In genomic region chr4:114515330-114515771, GRCm38 (mm10) we compare ENCODE assay signal across 10 mouse cellular contexts.
DNase-seq lines count a peak whose midpoint lies in the region; ATAC-seq and TF ChIP-seq lines count a peak whose summit lies in the region.
"Had no signal": no experiment of that assay in that cellular context is flagged by ENCODE, and none has a peak within 500 bp of the region (broad histone marks: within the 10 kb centered on the region; RNA-seq: fewer than 3 reads in every experiment).

No protein-coding gene starts in this region.

- H3K27me3 ChIP-seq in hindbrain, embryonic 15.5 days: no peaks in the 10 kb centered on the region
- no peaks in the 10 kb centered on the region for H3K27me3 ChIP-seq in hindbrain, postnatal 0 days (ENCODE audit: insufficient read depth, low read length)
- H3K27me3 ChIP-seq in lung, embryonic 16.5 days (ENCODE audit: control insufficient read depth, insufficient read depth, low read depth, low read length): no peaks in the 10 kb centered on the region
- no peaks in the 10 kb centered on the region for H3K27me3 ChIP-seq in embryonic facial prominence, embryonic 12.5 days
- H3K27me3 ChIP-seq in heart, embryonic 16.5 days (ENCODE audit: control insufficient read depth, insufficient read depth, low read length): no peaks in the 10 kb centered on the region
- H3K27me3 ChIP-seq in liver, embryonic 12.5 days (replicated peaks): no peaks in the 10 kb centered on the region

- H3K27ac ChIP-seq in hindbrain, embryonic 15.5 days (replicated peaks): 0 out of 2 replicates have a peak overlapping the region, but pooled peaks have one; percentile 26
- H3K27ac ChIP-seq in hindbrain, postnatal 0 days: no peak overlapping the region
- no peak overlapping the region; the same call in 1 of the 2 replicates for H3K27ac ChIP-seq in lung, embryonic 16.5 days (ENCODE audit: low read length)
- H3K27ac ChIP-seq in embryonic facial prominence, embryonic 12.5 days: peak overlapping the region; percentile 64
- H3K27ac ChIP-seq in heart, embryonic 16.5 days (ENCODE audit: low read length): peak overlapping the region; percentile 62
- H3K27ac ChIP-seq in liver, embryonic 12.5 days: no peak overlapping the region

- no peaks in the 10 kb centered on the region for H3K36me3 ChIP-seq in hindbrain, embryonic 15.5 days
- no peaks in the 10 kb centered on the region for H3K36me3 ChIP-seq in hindbrain, postnatal 0 days (ENCODE audit: insufficient read depth, low read length)
- no peaks in the 10 kb centered on the region for H3K36me3 ChIP-seq in lung, embryonic 16.5 days (ENCODE audit: control insufficient read depth, insufficient read depth, low read length)
- H3K36me3 ChIP-seq in embryonic facial prominence, embryonic 12.5 days: no peaks in the 10 kb centered on the region
- H3K36me3 ChIP-seq in heart, embryonic 16.5 days (ENCODE audit: control insufficient read depth, insufficient read depth): no peaks in the 10 kb centered on the region
- no peaks in the 10 kb centered on the region for H3K36me3 ChIP-seq in liver, embryonic 12.5 days

- H3K4me2 ChIP-seq in hindbrain, embryonic 15.5 days: no peak overlapping the region
- no peak overlapping the region for H3K4me2 ChIP-seq in hindbrain, postnatal 0 days (ENCODE audit: low read depth, low read length)
- H3K4me2 ChIP-seq in lung, embryonic 16.5 days (ENCODE audit: low read depth, low read length): no peak overlapping the region
- H3K4me2 ChIP-seq in embryonic facial prominence, embryonic 12.5 days (replicated peaks): no peak overlapping the region
- no peak overlapping the region for H3K4me2 ChIP-seq in heart, embryonic 16.5 days (ENCODE audit: low read depth, low read length)
- no peak overlapping the region for H3K4me2 ChIP-seq in liver, embryonic 12.5 days

- H3K4me3 ChIP-seq in hindbrain, embryonic 15.5 days: no peak overlapping the region
- no peak overlapping the region for H3K4me3 ChIP-seq in hindbrain, postnatal 0 days (ENCODE audit: low read length)
- no peak overlapping the region for H3K4me3 ChIP-seq in lung, embryonic 16.5 days (ENCODE audit: low read length)
- H3K4me3 ChIP-seq in embryonic facial prominence, embryonic 12.5 days: no peak overlapping the region
- H3K4me3 ChIP-seq in heart, embryonic 16.5 days (ENCODE audit: low read length): no peak overlapping the region
- no peak overlapping the region for H3K4me3 ChIP-seq in liver, embryonic 12.5 days
- H3K4me3 ChIP-seq: erythroblast, embryonic 14.5 days had no signal

- no peaks in the 10 kb centered on the region for H3K9me3 ChIP-seq in hindbrain, embryonic 15.5 days
- H3K9me3 ChIP-seq in hindbrain, postnatal 0 days (ENCODE audit: low read length): no peaks in the 10 kb centered on the region
- no peaks in the 10 kb centered on the region for H3K9me3 ChIP-seq in lung, embryonic 16.5 days (ENCODE audit: control insufficient read depth, low read length)
- no peaks in the 10 kb centered on the region for H3K9me3 ChIP-seq in embryonic facial prominence, embryonic 12.5 days
- H3K9me3 ChIP-seq in heart, embryonic 16.5 days (replicated peaks; ENCODE audit: control insufficient read depth, low read length): no peaks in the 10 kb centered on the region
- no peaks in the 10 kb centered on the region for H3K9me3 ChIP-seq in liver, embryonic 12.5 days (replicated peaks)

- no peak for TF ChIP-seq CTCF in hindbrain, postnatal 0 days (IDR thresholded peaks at IDR 0.05; ENCODE audit: low read depth)

- WGBS in hindbrain, embryonic 15.5 days: 75% methylated on average over 5 of the region's 5 CpGs
- 76% methylated on average over 5 of the region's 5 CpGs for WGBS in hindbrain, postnatal 0 days
- WGBS in lung, embryonic 16.5 days: 18% methylated on average over 5 of the region's 5 CpGs
- WGBS in embryonic facial prominence, embryonic 12.5 days: 24% methylated on average over 5 of the region's 5 CpGs
- WGBS in heart, embryonic 16.5 days: 23% methylated on average over 5 of the region's 5 CpGs
- 43% methylated on average over 5 of the region's 5 CpGs for WGBS in liver, embryonic 12.5 days (ENCODE audit: insufficient replicate concordance)

- DNase-seq in hindbrain, postnatal 0 days (ENCODE audit: low spot score): no peak
- DNase-seq in lung, postnatal 4 days: no peak
- DNase-seq in liver: no peak
- DNase-seq: cerebellum, adult 9-10 months had no signal

- H3K9ac ChIP-seq in hindbrain, embryonic 15.5 days: no peak overlapping the region
- H3K9ac ChIP-seq in hindbrain, postnatal 0 days (replicated peaks; ENCODE audit: low read length): no peak overlapping the region
- H3K9ac ChIP-seq in lung, embryonic 16.5 days (ENCODE audit: low read length): no peak overlapping the region
- no peak overlapping the region for H3K9ac ChIP-seq in embryonic facial prominence, embryonic 12.5 days
- H3K9ac ChIP-seq in heart, embryonic 16.5 days (ENCODE audit: low read length): no peak overlapping the region
- no peak overlapping the region for H3K9ac ChIP-seq in liver, embryonic 12.5 days

- no peak for ATAC-seq in hindbrain, embryonic 15.5 days (ENCODE audit: low FRiP score, low read depth)
- ATAC-seq in hindbrain, postnatal 0 days: no peak
- ATAC-seq in lung, embryonic 16.5 days (ENCODE audit: low read depth): peak; percentile 69
- no peak; the same call in 1 of the 2 replicates for ATAC-seq in embryonic facial prominence, embryonic 12.5 days (ENCODE audit: insufficient number of reproducible peaks, insufficient read depth, low FRiP score, low TSS enrichment)
- ATAC-seq in heart, embryonic 16.5 days (replicated peaks; ENCODE audit: extremely low read depth, insufficient read depth, low FRiP score): peak; percentile 86
- ATAC-seq in liver, embryonic 12.5 days: no peak

- 0 out of 2 replicates have a peak, but pooled peaks cover 5% of the 10 kb centered on the region for H3K4me1 ChIP-seq in hindbrain, embryonic 15.5 days (replicated peaks)
- H3K4me1 ChIP-seq in hindbrain, postnatal 0 days (ENCODE audit: insufficient read depth, low read length): no peaks in the 10 kb centered on the region
- peaks cover 13% of the 10 kb centered on the region for H3K4me1 ChIP-seq in lung, embryonic 16.5 days (replicated peaks; ENCODE audit: control insufficient read depth, insufficient read depth, low read length)
- H3K4me1 ChIP-seq in embryonic facial prominence, embryonic 12.5 days: peaks cover 20% of the 10 kb centered on the region
- H3K4me1 ChIP-seq in heart, embryonic 16.5 days (ENCODE audit: control insufficient read depth, insufficient read depth, low read length): peaks cover 20% of the 10 kb centered on the region
- no peaks in the 10 kb centered on the region for H3K4me1 ChIP-seq in liver, embryonic 12.5 days

Comparison
In these comparisons a context has a peak if more than half of its experiments do, and no peak if none do; other contexts are left out.
1. H3K27ac ChIP-seq: peak in hindbrain, embryonic 15.5 days (single experiment), embryonic facial prominence, embryonic 12.5 days (single experiment) and heart, embryonic 16.5 days (single experiment); none in hindbrain, postnatal 0 days (single experiment), lung, embryonic 16.5 days (single experiment) and liver, embryonic 12.5 days (single experiment).
2. ATAC-seq: peak in lung, embryonic 16.5 days (single experiment) and heart, embryonic 16.5 days (single experiment); none in hindbrain, embryonic 15.5 days (single experiment), hindbrain, postnatal 0 days (single experiment), embryonic facial prominence, embryonic 12.5 days (single experiment) and liver, embryonic 12.5 days (single experiment).